Mouse (Mus musculus) left cerebral cortex, postnatal 36 days (tissue): ENCODE results near the gene Atl3. TPM values are rescaled to one million over a fixed set of nuclear protein-coding genes. Genes with fewer than 3 reads are reported as not detected.

Experiments used
- total RNA-seq, 2 experiments: library from RNA; stranded (reverse); gene quantifications; 2 replicates each; pipeline ENCODE4 v1.2.3; 2021

Atl3 gene
- total RNA-seq, 2 experiments from 2014 or later: 23.4 to 25.7 TPM

Other genes starting within 250 kb of the Atl3 start
- 10 to 100 TPM; 14.9 to 16.0 TPM for gene Rcor2, start 226.7 kb upstream of the Atl3 start, total RNA-seq
- 100 to 1,000 TPM; 134 to 160 TPM for gene Mark2, start 152.2 kb upstream of the Atl3 start, total RNA-seq
- 10 to 100 TPM; 31.9 to 37.4 TPM for gene Spindoc, start 111.0 kb upstream of the Atl3 start, total RNA-seq
- gene 2700081O15Rik, start 76.4 kb upstream of the Atl3 start, total RNA-seq: 10 to 100 TPM; 34.7 to 37.3 TPM
- gene Rtn3, start 10.8 kb upstream of the Atl3 start, total RNA-seq: 100 to 1,000 TPM; 812 to 902 TPM
- 10 to 100 TPM; 27.2 to 29.2 TPM for gene Pla2g16, start 63.4 kb downstream of the Atl3 start, total RNA-seq
- gene Lgals12, start 113.2 kb downstream of the Atl3 start, total RNA-seq: 1 to 10 TPM in 1 of 2 experiments, under 1 TPM in 1; 0.57 to 1.0 TPM
- gene Hrasls5, start 118.5 kb downstream of the Atl3 start, total RNA-seq: not detected
- not detected for gene Slc22a19, start 217.3 kb downstream of the Atl3 start, total RNA-seq